Comparison of ENCODE assay signal across 36 mouse cellular contexts in the genomic region with DNA sequence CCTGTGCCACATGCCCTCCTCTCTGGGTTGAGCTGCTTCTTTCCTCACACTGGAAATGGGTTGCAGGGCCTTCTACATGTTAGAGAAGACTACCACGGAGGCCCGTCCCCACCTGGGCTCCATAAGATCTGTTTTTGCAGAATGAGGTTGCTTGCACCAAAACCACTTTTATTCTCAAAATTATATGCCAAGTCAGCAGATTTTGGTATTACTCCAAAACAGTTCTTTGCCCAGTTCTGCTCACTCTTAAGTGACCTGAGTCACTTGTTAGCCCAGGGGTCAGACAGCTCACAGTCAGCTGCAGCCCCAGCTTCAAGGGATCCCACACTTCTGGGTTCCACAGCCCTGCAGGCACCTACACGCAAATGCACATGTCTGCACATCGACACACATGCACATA. TPM values are rescaled to one million over a fixed set of nuclear protein-coding genes. Genes with fewer than 3 reads are reported as not detected.
"Had no signal": no experiment of that assay in that cellular context is flagged by ENCODE, and none has a peak within 500 bp of the region (broad histone marks: within the 10 kb centered on the region; RNA-seq: fewer than 3 reads in every experiment).

No protein-coding gene starts in this region.

- H3K4me1 ChIP-seq: heart, embryonic 10.5 days; heart, embryonic 12.5 days; hindbrain, embryonic 13.5 days; hindbrain, embryonic 15.5 days; limb, embryonic 13.5 days; limb, embryonic 15.5 days had no signal

- ATAC-seq: hindbrain, postnatal 0 days; intestine, embryonic 16.5 days had no signal

- H3K27me3 ChIP-seq: heart, embryonic 12.5 days; hindbrain, embryonic 13.5 days; hindbrain, embryonic 15.5 days; kidney, embryonic 15.5 days; limb, embryonic 13.5 days; limb, embryonic 15.5 days had no signal

- H3K4me3 ChIP-seq: gastrocnemius, adult 2 months; heart, embryonic 10.5 days; heart, embryonic 12.5 days; hindbrain, embryonic 13.5 days; hindbrain, embryonic 15.5 days; kidney, embryonic 15.5 days; layer of hippocampus, adult 2 months; left cerebral cortex, adult 2 months; limb, embryonic 13.5 days; limb, embryonic 15.5 days had no signal

- H3K27ac ChIP-seq: gastrocnemius, adult 2 months; heart, embryonic 10.5 days; hindbrain, embryonic 13.5 days; hindbrain, embryonic 15.5 days; hindbrain, postnatal 0 days; kidney, embryonic 15.5 days; kidney, postnatal 0 days; layer of hippocampus, adult 2 months; left cerebral cortex, adult 2 months; limb, embryonic 13.5 days; limb, embryonic 15.5 days had no signal

- H3K4me2 ChIP-seq: heart, embryonic 12.5 days; hindbrain, embryonic 13.5 days; hindbrain, embryonic 15.5 days; kidney, embryonic 15.5 days; limb, embryonic 13.5 days; limb, embryonic 15.5 days had no signal

- DNase-seq: gastrocnemius, adult 2 months; gastrocnemius, postnatal 10 days; gastrocnemius, postnatal 25 days; heart, adult 18-20 months; heart, postnatal 10 days; kidney, adult 11 months; kidney, adult 2 months; kidney, adult 9 months; kidney, postnatal 14 days; kidney, postnatal 36 days; left cerebral cortex, postnatal 4 days had no signal

- H3K9ac ChIP-seq: heart, embryonic 12.5 days; hindbrain, embryonic 13.5 days; hindbrain, embryonic 15.5 days; kidney, embryonic 15.5 days; limb, embryonic 13.5 days; limb, embryonic 15.5 days had no signal

- H3K9me3 ChIP-seq: heart, embryonic 10.5 days; heart, embryonic 12.5 days; hindbrain, embryonic 13.5 days; hindbrain, embryonic 15.5 days; kidney, embryonic 15.5 days; limb, embryonic 13.5 days; limb, embryonic 15.5 days had no signal

RNA-seq across cellular contexts. Expression of a gene that starts 15.5 kb away (rescaled TPM):
- total RNA-seq: gastrocnemius, adult 2 months; gastrocnemius, postnatal 10 days; gastrocnemius, postnatal 25 days; gastrocnemius, postnatal 4 days; granulocyte monocyte progenitor cell, adult 5-6 weeks; heart, adult 18-20 months; heart, adult 8-10 months; heart, postnatal 10 days; heart, postnatal 25 days; hematopoietic stem cell, adult 5-6 weeks; hindbrain, postnatal 0 days; layer of hippocampus, adult 2 months; layer of hippocampus, postnatal 10 days; layer of hippocampus, postnatal 25 days; left cerebral cortex, adult 2 months; left cerebral cortex, postnatal 25 days; liver, adult 2 months had no signal
- polyA plus RNA-seq: frontal cortex, adult 2 months; heart, embryonic 12.5 days; heart, embryonic 14.5 days; hindbrain, embryonic 13.5 days; hindbrain, postnatal 0 days; intestine, embryonic 14.5 days; kidney, adult 2 months; large intestine, adult 2 months; limb, embryonic 13.5 days; liver, adult 2 months had no signal

RNA-seq across cellular contexts. Expression of a gene that starts 26.0 kb away (rescaled TPM):
- total RNA-seq: hematopoietic stem cell, adult 5-6 weeks; liver, adult 2 months had no signal
- polyA plus RNA-seq: liver, adult 2 months had no signal
